19 mouse cellular contexts compared by ENCODE assay signal in the genomic region with DNA sequence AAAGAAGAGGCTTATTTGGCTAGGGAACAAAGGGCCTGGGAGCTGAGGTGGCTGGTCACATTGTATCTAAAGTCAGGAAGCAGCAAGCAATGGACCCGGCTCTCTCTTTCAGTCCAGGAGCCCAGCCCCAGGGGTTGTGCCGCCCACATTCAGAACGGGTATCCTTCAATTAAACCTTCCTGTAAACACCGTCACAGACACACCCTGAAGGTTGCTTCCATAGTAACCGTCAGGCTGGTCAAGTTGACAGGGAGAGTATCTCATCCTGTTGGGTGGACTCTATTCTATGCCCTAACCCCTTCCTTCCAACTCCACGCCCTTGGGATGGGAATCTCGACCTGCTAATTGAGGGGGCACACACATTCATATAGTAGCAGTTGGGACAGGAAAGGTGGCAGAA.
DNase-seq lines count a peak whose midpoint lies in the region; TF ChIP-seq lines count a peak whose summit lies in the region.
"Had no signal": no experiment of that assay in that cellular context is flagged by ENCODE, and none has a peak within 500 bp of the region (broad histone marks: within the 10 kb centered on the region; RNA-seq: fewer than 3 reads in every experiment).

No protein-coding gene starts in this region.

- no peak overlapping the region for H3K9ac ChIP-seq in ES-Bruce4 (ENCODE audit: low read depth, poor library complexity, severe bottlenecking)
- H3K9ac ChIP-seq: embryonic facial prominence, embryonic 12.5 days; forebrain, embryonic 13.5 days; forebrain, embryonic 15.5 days; forebrain, postnatal 0 days had no signal

- H3K27ac ChIP-seq in ES-Bruce4 (ENCODE audit: insufficient read depth, low read length) = peak overlapping the region; percentile 73
- H3K27ac ChIP-seq: embryonic facial prominence, embryonic 10.5 days; embryonic facial prominence, embryonic 12.5 days; forebrain, embryonic 13.5 days; forebrain, embryonic 15.5 days had no signal

- DNase-seq in ES-CJ7 (ENCODE audit: low read depth, low spot score) = peak; percentile 36
- peak; percentile 53 for DNase-seq in ZHBTc4 (ENCODE audit: low read depth, low spot score)
- DNase-seq in testis, postnatal 14 days (ENCODE audit: low spot score) = peak; percentile 42
- DNase-seq in kidney, adult 9 months = no peak
- DNase-seq in lung, postnatal 14 days = no peak
- DNase-seq in cerebellum, postnatal 14 days = no peak
- DNase-seq: adrenal gland, adult 2 months; adrenal gland, postnatal 10 days; adrenal gland, postnatal 25 days; cerebellum, adult 11 months; cerebellum, adult 18-20 months; cerebellum, adult 8-10 months; cerebellum, postnatal 10 days; forebrain, postnatal 0 days had no signal

- H3K4me3 ChIP-seq in ES-Bruce4 (ENCODE audit: low read depth, low read length) = no peak overlapping the region
- H3K4me3 ChIP-seq: embryonic facial prominence, embryonic 10.5 days; embryonic facial prominence, embryonic 12.5 days; forebrain, embryonic 13.5 days; forebrain, embryonic 15.5 days had no signal

- peaks cover 6% of the 10 kb centered on the region for H3K4me1 ChIP-seq in ES-Bruce4 (ENCODE audit: control insufficient read depth, insufficient read depth, low read length)
- H3K4me1 ChIP-seq: embryonic facial prominence, embryonic 12.5 days had no signal

- TF ChIP-seq EP300 in ES-Bruce4 (IDR thresholded peaks at IDR 0.05; ENCODE audit: insufficient read depth, low read depth, low read length) = peak; percentile 38; the same call in 1 of the 2 replicates

- no peaks in the 10 kb centered on the region for H3K36me3 ChIP-seq in ES-Bruce4 (ENCODE audit: control insufficient read depth, insufficient read depth, low read length, poor library complexity, severe bottlenecking)
- H3K36me3 ChIP-seq: embryonic facial prominence, embryonic 10.5 days; embryonic facial prominence, embryonic 12.5 days; forebrain, embryonic 15.5 days had no signal

- H3K9me3 ChIP-seq in ES-Bruce4 (replicated peaks; ENCODE audit: control insufficient read depth, insufficient read depth, low read length, poor library complexity, severe bottlenecking) = 0 out of 2 replicates have a peak, but pooled peaks cover 4% of the 10 kb centered on the region
- H3K9me3 ChIP-seq: forebrain, embryonic 13.5 days; forebrain, embryonic 15.5 days had no signal

- TF ChIP-seq CTCF in ES-Bruce4 (IDR thresholded peaks at IDR 0.05; ENCODE audit: low read depth, low read length) = no peak

- no peak for TF ChIP-seq POLR2A in ES-Bruce4 (IDR thresholded peaks at IDR 0.05; ENCODE audit: insufficient read depth, low read length)

- H3K27me3 ChIP-seq in ES-Bruce4 (ENCODE audit: control insufficient read depth, insufficient read depth, low read length, poor library complexity, severe bottlenecking) = no peaks in the 10 kb centered on the region
- H3K27me3 ChIP-seq: embryonic facial prominence, embryonic 12.5 days; forebrain, embryonic 15.5 days had no signal

Comparison
In these comparisons a context has a peak if more than half of its experiments do, and no peak if none do; other contexts are left out.
1. DNase-seq: peak in ES-CJ7 (single experiment), ZHBTc4 (single experiment) and testis, postnatal 14 days (single experiment); none in kidney, adult 9 months (single experiment), lung, postnatal 14 days (single experiment) and cerebellum, postnatal 14 days (0 of 2).